Mouse (Mus musculus) embryonic fibroblast, embryonic 13.5 days (primary cell): ENCODE results near the gene Zfr.

Source experiments
- CTCF ChIP-seq: IDR thresholded peaks from 2 replicates; pipeline ENCODE4 v1.5.1; 2011; ENCODE audit warnings: mild to moderate bottlenecking, control low read depth, low read length, moderate library complexity, borderline replicate concordance; ENCODE audit not compliant: insufficient read depth
- POLR2A ChIP-seq: IDR thresholded peaks from 2 replicates; pipeline ENCODE4 v1.6.1; 2011; ENCODE audit warnings: low read depth, mild to moderate bottlenecking, control low read depth, low read length, moderate library complexity

- TF ChIP-seq CTCF, result no peak
- no peak for TF ChIP-seq POLR2A
Measured at GRCm38 (mm10) chr15:12068395-12069218, 49.0 kb upstream of the Zfr start.
